Mouse (Mus musculus) CH12.LX (cell line): ENCODE results near the gene Nrros.

ENCODE experiments used
- CTCF ChIP-seq, 2 experiments: IDR thresholded peaks in 1 of 2; conservative IDR thresholded peaks in 1 of 2; 2 replicates each; pipeline ENCODE4 v1.5.1; 2011 to 2012; ENCODE audit warnings: low read depth in 2 of 2, low read length in 2 of 2, improper control_type of control experiment in 1 of 2, inconsistent platforms in 1 of 2, mild to moderate bottlenecking in 1 of 2, moderate library complexity in 1 of 2
- EP300 ChIP-seq: IDR thresholded peaks from 2 replicates; pipeline ENCODE4 v1.6.1; 2011; ENCODE audit warnings: low read length, improper control_type of control experiment
- ETS1 ChIP-seq: conservative IDR thresholded peaks from 2 replicates; pipeline ENCODE4 v1.6.1; 2012; ENCODE audit warnings: low read depth, mild to moderate bottlenecking, inconsistent platforms, low read length, improper control_type of control experiment, moderate library complexity
- JUND ChIP-seq: conservative IDR thresholded peaks from 2 replicates; pipeline ENCODE4 v1.6.1; 2011; ENCODE audit warnings: low read depth, low read length, improper control_type of control experiment
- MAX ChIP-seq: IDR thresholded peaks from 2 replicates; pipeline ENCODE4 v1.6.1; 2011; ENCODE audit warnings: low read length, improper control_type of control experiment
- MXI1 ChIP-seq: IDR thresholded peaks from 2 replicates; pipeline ENCODE4 v1.6.1; 2011; ENCODE audit warnings: mild to moderate bottlenecking, low read depth, low read length, improper control_type of control experiment
- POLR2A ChIP-seq: IDR thresholded peaks from 2 replicates; pipeline ENCODE4 v1.6.1; 2011; ENCODE audit warnings: low read depth, mild to moderate bottlenecking, improper control_type of control experiment, low read length
- SIN3A ChIP-seq: IDR thresholded peaks from 2 replicates; pipeline ENCODE4 v1.6.1; 2012; ENCODE audit warnings: low read length, improper control_type of control experiment, inconsistent platforms
- USF1 ChIP-seq: IDR thresholded peaks from 2 replicates; pipeline ENCODE4 v1.6.1; 2014; ENCODE audit warnings: low read depth, mild to moderate bottlenecking, inconsistent platforms, low read length, improper control_type of control experiment
- USF2 ChIP-seq: conservative IDR thresholded peaks from 2 replicates; pipeline ENCODE4 v1.6.1; 2011; ENCODE audit warnings: low read depth, low read length, improper control_type of control experiment

- no peak for TF ChIP-seq CTCF (conservative IDR thresholded peaks at IDR 0.05 in 1 of 2, IDR thresholded peaks at IDR 0.05 in 1 of 2; ENCODE audit: low read depth in 2 of 2, low read length in 2 of 2)
- TF ChIP-seq EP300: no peak
- TF ChIP-seq SIN3A: no peak
- no peak for TF ChIP-seq JUND
- no peak for TF ChIP-seq USF1
- no peak for TF ChIP-seq MAX
- no peak for TF ChIP-seq POLR2A
- TF ChIP-seq MXI1: no peak
- no peak for TF ChIP-seq ETS1
- no peak for TF ChIP-seq USF2
Observed at GRCm38 (mm10) chr16:32102295-32102694, 63.1 kb downstream of the Nrros start.
